Mouse (Mus musculus): Measurements from ENCODE around the gene Mrps15.

- TF ChIP-seq CTCF (IDR thresholded peaks at IDR 0.05; ENCODE audit: low read depth, low read length) (no peak), GATA1 (IDR thresholded peaks at IDR 0.05; ENCODE audit: borderline replicate concordance, low read length) (no peak)
Observed at GRCm38 (mm10) chr4:126001311-126002199, 45.2 kb upstream of the Mrps15 start.
